Comparison of ENCODE assay signal across 8 mouse cellular contexts in genomic region chr2:61533131-61533530, GRCm38 (mm10). TPM values are rescaled to one million over a fixed set of nuclear protein-coding genes. Genes with fewer than 3 reads are reported as not detected.
DNase-seq lines count a peak whose midpoint lies in the region; ATAC-seq and TF ChIP-seq lines count a peak whose summit lies in the region.

No protein-coding gene starts in this region.

- no peak overlapping the region for H3K27ac ChIP-seq in kidney, embryonic 16.5 days (ENCODE audit: low read length)
- H3K27ac ChIP-seq in gastrocnemius, adult 2 months = peak overlapping the region; percentile 46; the same call in 1 of the 2 replicates

- H3K9me3 ChIP-seq in kidney, embryonic 16.5 days (ENCODE audit: low read length) = no peaks in the 10 kb centered on the region

- no peak overlapping the region for H3K4me3 ChIP-seq in kidney, embryonic 16.5 days (ENCODE audit: low read length)
- no peak overlapping the region for H3K4me3 ChIP-seq in gastrocnemius, adult 2 months
- H3K4me3 ChIP-seq in myocyte = no peak overlapping the region

- H3K79me2 ChIP-seq in myocyte (ENCODE audit: control insufficient read depth, insufficient read depth) = no peaks in the 10 kb centered on the region

- intact Hi-C loops in gastrocnemius, adult 2 months (cut with DNase I) = no loop called here

- H3ac ChIP-seq in myocyte (ENCODE audit: control insufficient read depth, insufficient read length) = no peak overlapping the region

- no peak for TF ChIP-seq POLR2A in myocyte (IDR thresholded peaks at IDR 0.05; ENCODE audit: insufficient read length, low read depth)

- ATAC-seq in kidney, embryonic 16.5 days (ENCODE audit: low FRiP score, low TSS enrichment) = no peak
- ATAC-seq in cerebellum, adult (ENCODE audit: insufficient number of reproducible peaks, low FRiP score, low TSS enrichment) = peak; percentile 84
- ATAC-seq in erythroid progenitor cell, adult 5-6 weeks (replicated peaks; ENCODE audit: low FRiP score, poor library complexity, severe bottlenecking) = no peak
- no peak for ATAC-seq in activated CD4-positive, CD25-positive, alpha-beta regulatory T cell, adult 4 months

- H3K4me2 ChIP-seq in kidney, embryonic 16.5 days (replicated peaks; ENCODE audit: low read depth, low read length) = no peak overlapping the region
- H3K4me2 ChIP-seq in myocyte (ENCODE audit: low read depth) = peak overlapping the region; percentile 49

- no peaks in the 10 kb centered on the region for H3K4me1 ChIP-seq in kidney, embryonic 16.5 days (ENCODE audit: insufficient read depth, low read length)

- no peaks in the 10 kb centered on the region for H3K36me3 ChIP-seq in kidney, embryonic 16.5 days (ENCODE audit: insufficient read depth, low read length)
- no peaks in the 10 kb centered on the region for H3K36me3 ChIP-seq in myocyte (ENCODE audit: control insufficient read depth, insufficient read depth)

- H3K27me3 ChIP-seq in kidney, embryonic 16.5 days (ENCODE audit: insufficient read depth, low read length) = no peaks in the 10 kb centered on the region
- no peaks in the 10 kb centered on the region for H3K27me3 ChIP-seq in myocyte (ENCODE audit: control insufficient read depth, insufficient read depth, insufficient read length)

- WGBS in kidney, embryonic 16.5 days = 78% methylated on average over 2 of the region's 2 CpGs

- no peak overlapping the region for H3K9ac ChIP-seq in kidney, embryonic 16.5 days (replicated peaks; ENCODE audit: low read length)

- peak; percentile 10 for DNase-seq in kidney, adult 18-20 months
- DNase-seq in gastrocnemius, adult 2 months = peak; percentile 82
- peak; percentile 72 to 75 for DNase-seq in layer of hippocampus, adult 8-10 months (ENCODE audit: low spot score in 2 of 2)

- TF ChIP-seq CTCF in gastrocnemius, adult 2 months (IDR thresholded peaks at IDR 0.05) = no peak

TF ChIP-seq in myocyte, 11 proteins besides CTCF, POLR2A, EP300 and RAD21:
- TF ChIP-seq E2F4 (IDR thresholded peaks at IDR 0.05; ENCODE audit: insufficient read depth) (no peak), USF1 (IDR thresholded peaks at IDR 0.05; ENCODE audit: low read depth) (no peak), TCF12 (IDR thresholded peaks at IDR 0.05; ENCODE audit: insufficient read depth, poor library complexity, severe bottlenecking) (no peak), MYOD1 (IDR thresholded peaks at IDR 0.05; ENCODE audit: control insufficient read depth in 1 of 3, insufficient read length in 2 of 3, low read depth in 2 of 3) (peak in 2 of 3 experiments; percentile 5 to 9), TCF3 (IDR thresholded peaks at IDR 0.05; ENCODE audit: insufficient read length, low read depth) (no peak), SRF (IDR thresholded peaks at IDR 0.05; ENCODE audit: control insufficient read depth, insufficient read length, low read depth) (no peak), POLR2AphosphoS2 (IDR thresholded peaks at IDR 0.05; ENCODE audit: insufficient read length, low read depth) (no peak), MAX (IDR thresholded peaks at IDR 0.05; ENCODE audit: low read depth) (no peak), CEBPB (IDR thresholded peaks at IDR 0.05; ENCODE audit: insufficient read depth, poor library complexity, severe bottlenecking) (no peak)
TF ChIP-seq in myocyte: peak in this region for 1.

RNA-seq across cellular contexts. Expression of gene Tank, which starts 45.3 kb away (rescaled TPM):
- polyA plus RNA-seq in kidney, embryonic 16.5 days (2015; fragmentation: Nextera tagmentation; extraction: Ambion mirVana) = 24.0 and 26.6 TPM in 2 replicates
- 10 to 100 TPM; 15.6 to 17.8 TPM for total RNA-seq in gastrocnemius, adult 2 months (2021)
- total RNA-seq in layer of hippocampus, adult 8-10 months (2022) = 10 to 100 TPM; 23.5 to 30.1 (median 25.9) TPM
- polyA plus RNA-seq in myocyte (2012; fragmentation: generic; extraction: Trizol) = 13.2 TPM
- total RNA-seq in erythroid progenitor cell, adult 5-6 weeks (2015; ENCODE audit: low replicate concordance) = 96.6 and 128 TPM in 2 replicates
- 73.3 and 83.4 TPM in 2 replicates for total RNA-seq in erythroid progenitor cell, adult 5-6 weeks (2017; ENCODE audit: low replicate concordance)
- polyA plus RNA-seq in activated CD4-positive, CD25-positive, alpha-beta regulatory T cell, adult 4 months (2017; shearing (Covaris generic)) = 100 to 1,000 TPM; 213 to 229 TPM

Comparison
In these comparisons a context has a peak if more than half of its experiments do, and no peak if none do; other contexts are left out.
1. DNase-seq: peak in every context shown above with its lines; median percentile 82 in gastrocnemius, adult 2 months; 74 in layer of hippocampus, adult 8-10 months; 10 in kidney, adult 18-20 months.